Mouse (Mus musculus): ENCODE measurements around the gene Klhl11. TPM values are rescaled to one million over a fixed set of nuclear protein-coding genes. Genes with fewer than 3 reads are reported as not detected.

Klhl11 gene
- 8.4 and 10.0 TPM in 2 replicates for polyA plus RNA-seq (2015; fragmentation: Nextera tagmentation; extraction: Ambion mirVana)

DNA sequence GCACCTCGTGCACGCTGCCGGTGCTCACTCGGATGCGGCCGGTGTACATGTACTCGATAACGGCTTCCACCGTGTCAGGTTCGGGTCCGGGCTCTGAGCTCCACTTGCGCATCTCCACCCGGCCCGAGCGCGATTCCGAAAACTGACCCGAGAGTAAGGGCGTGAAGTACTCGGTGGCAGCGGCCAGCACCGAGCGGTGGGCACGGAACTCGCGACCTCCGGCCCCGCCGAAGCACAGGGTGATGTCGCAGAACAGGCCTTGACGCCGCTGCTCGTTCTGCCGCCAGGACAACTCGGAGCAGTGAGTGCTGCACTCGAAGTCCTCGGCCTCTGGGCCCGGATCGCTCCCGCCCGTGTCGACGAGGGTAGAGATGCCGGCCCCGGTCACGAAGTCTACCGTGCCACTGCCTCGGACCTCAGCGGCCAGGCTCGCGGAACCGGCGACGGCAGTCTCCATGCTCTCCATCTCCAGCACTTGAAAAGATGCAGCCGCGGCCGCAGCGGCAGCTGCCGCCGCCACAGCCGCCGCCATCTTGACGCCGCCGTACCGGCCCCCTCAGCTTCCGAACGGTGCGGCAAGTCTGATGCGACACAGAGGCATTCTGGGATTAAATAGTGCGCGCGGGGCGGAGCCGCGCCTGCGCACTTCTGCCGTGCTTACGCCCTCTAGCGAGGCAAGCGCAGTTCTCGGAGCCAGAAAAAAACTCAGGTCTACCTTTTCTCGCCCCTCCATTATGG is at the start of gene Klhl11:
Gene Klhl11, minus strand, starts transcription at position 545 of the 738 bp plus-strand sequence.
- under 1% methylated on average over 83 of the region's 83 CpGs for WGBS
- H3K4me1 ChIP-seq: peaks cover 24% of the 10 kb centered on the region
- H3K27me3 ChIP-seq: no peaks in the 10 kb centered on the region
- H3K9ac ChIP-seq: peak within 1 kb of the TSS; percentile 94
- no peaks in the 10 kb centered on the region for H3K9me3 ChIP-seq (replicated peaks)
- H3K4me3 ChIP-seq (replicated peaks): peak within 1 kb of the TSS; percentile 98
- H3K27ac ChIP-seq: peak within 1 kb of the TSS; percentile 82
- ATAC-seq (replicated peaks; ENCODE audit: low FRiP score): peak; percentile 93
- peak within 1 kb of the TSS; percentile 94 for H3K4me2 ChIP-seq
- H3K36me3 ChIP-seq: peaks cover 31% of the 10 kb centered on the region

DNA sequence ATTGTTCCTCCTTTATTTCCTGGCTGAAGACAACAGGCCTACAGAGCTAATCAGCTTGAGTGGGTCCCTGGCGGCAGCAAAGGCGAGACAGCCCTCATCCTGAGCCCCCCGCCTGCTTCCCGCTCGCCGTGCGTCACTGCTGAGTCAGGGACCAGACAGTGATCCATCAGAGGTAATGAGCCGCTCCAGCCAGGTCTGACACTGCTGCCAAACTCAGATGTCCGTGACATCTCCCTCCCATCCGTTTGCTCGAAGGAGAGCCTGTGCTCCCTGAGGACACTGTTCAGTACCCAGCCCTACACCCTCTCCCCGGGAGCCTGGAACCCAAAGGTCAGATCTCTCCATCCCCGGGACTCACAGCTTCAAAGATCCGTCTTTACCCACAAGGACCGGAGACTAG is 48.3 kb upstream of the Klhl11 start:
- H3K4me1 ChIP-seq: peaks cover 68% of the 10 kb centered on the region
- H3K4me2 ChIP-seq: no peak overlapping the region
- peak overlapping the region; percentile 51; the same call in 1 of the 2 replicates for H3K27ac ChIP-seq
- peak; percentile 77 for ATAC-seq (replicated peaks; ENCODE audit: low FRiP score)
- WGBS: 41% methylated on average over 15 of the region's 15 CpGs
- no peaks in the 10 kb centered on the region for H3K9me3 ChIP-seq (replicated peaks)
- H3K36me3 ChIP-seq: peaks cover 86% of the 10 kb centered on the region
- H3K4me3 ChIP-seq (replicated peaks): no peak overlapping the region
- H3K27me3 ChIP-seq: no peaks in the 10 kb centered on the region
- no peak overlapping the region for H3K9ac ChIP-seq

DNA sequence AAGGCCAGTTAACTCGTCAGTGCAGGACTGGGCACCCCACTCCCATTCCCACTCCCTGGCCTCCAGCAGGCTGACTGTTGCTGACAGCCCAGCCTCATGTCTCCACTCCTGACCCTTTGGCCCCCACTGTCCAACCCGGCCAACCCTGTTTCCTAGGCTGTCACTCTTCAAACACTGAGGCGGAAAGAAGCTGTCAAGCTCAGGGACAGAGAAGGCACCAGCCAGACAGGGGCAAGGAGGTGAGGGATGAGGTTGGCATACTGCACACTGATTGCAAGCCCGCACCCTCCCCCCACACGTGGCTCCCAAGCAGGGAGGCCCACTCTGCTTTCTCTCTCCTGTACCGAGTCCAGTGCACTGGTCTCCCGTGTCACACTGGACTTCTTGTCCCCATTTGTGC is 46.6 kb upstream of the Klhl11 start:
- H3K36me3 ChIP-seq: peaks cover 98% of the 10 kb centered on the region
- no peak overlapping the region for H3K9ac ChIP-seq
- no peak overlapping the region for H3K4me3 ChIP-seq (replicated peaks)
- H3K4me1 ChIP-seq: peaks cover 52% of the 10 kb centered on the region
- WGBS: 52% methylated on average over 7 of the region's 7 CpGs
- H3K9me3 ChIP-seq (replicated peaks): no peaks in the 10 kb centered on the region
- no peak overlapping the region for H3K4me2 ChIP-seq
- peak overlapping the region; percentile 76 for H3K27ac ChIP-seq
- H3K27me3 ChIP-seq: no peaks in the 10 kb centered on the region
- ATAC-seq (replicated peaks; ENCODE audit: low FRiP score): peak; percentile 10; the same call in 1 of the 2 replicates

DNA sequence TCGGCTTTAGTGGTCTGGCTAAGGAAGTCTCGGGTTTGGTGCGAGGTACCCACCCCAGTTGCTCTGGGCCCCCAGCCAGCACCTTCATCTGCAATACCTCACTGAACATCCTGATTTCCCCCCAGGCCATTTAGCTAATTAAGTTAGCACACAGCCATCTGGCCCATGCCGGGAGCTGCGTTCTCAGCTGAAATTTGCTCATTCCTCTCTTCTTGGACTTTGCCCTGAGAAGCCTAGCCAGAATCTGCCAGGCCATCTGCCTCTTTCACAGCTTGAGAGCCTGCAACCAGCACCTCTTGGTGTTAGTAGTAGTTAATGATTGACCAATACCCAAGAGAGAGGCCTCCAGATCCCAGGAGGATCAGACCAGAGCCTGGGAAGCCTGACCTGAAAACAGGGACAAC is 45.6 kb upstream of the Klhl11 start:
- 48% methylated on average over 5 of the region's 5 CpGs for WGBS
- Histone ChIP-seq H3K4me1 (peaks cover 50% of the 10 kb centered on the region), H3K4me3 (replicated peaks) (no peak overlapping the region), H3K27me3 (no peaks in the 10 kb centered on the region), H3K9me3 (replicated peaks) (no peaks in the 10 kb centered on the region), H3K9ac (no peak overlapping the region), H3K4me2 (no peak overlapping the region), H3K36me3 (peaks cover 98% of the 10 kb centered on the region), H3K27ac (peak overlapping the region; percentile 76)
- ATAC-seq (replicated peaks; ENCODE audit: low FRiP score): peak; percentile 67

DNA sequence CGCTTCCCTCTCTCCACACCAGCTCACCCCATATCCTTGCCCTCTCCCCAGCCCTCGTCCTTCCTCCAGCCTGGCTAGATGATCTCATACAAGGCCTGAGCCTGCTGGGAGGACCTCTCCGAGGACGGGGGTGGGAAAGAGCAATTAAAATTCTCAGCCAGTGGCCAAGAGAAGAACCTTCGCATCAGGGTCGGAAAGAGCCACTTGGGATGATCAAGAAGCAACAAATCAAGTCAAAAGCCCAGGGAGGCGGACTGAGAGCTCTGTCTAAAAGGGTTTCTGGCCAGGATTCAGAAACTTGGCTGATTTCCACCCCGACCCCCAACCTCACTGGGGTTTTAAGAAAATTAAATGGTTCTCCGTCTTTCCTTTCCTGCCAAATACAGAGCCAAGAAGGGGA is 43.8 kb upstream of the Klhl11 start:
- Histone ChIP-seq H3K4me3 (replicated peaks) (no peak overlapping the region), H3K9me3 (replicated peaks) (no peaks in the 10 kb centered on the region), H3K27ac (no peak overlapping the region), H3K9ac (no peak overlapping the region), H3K4me2 (no peak overlapping the region), H3K4me1 (peaks cover 44% of the 10 kb centered on the region), H3K36me3 (peaks cover 96% of the 10 kb centered on the region), H3K27me3 (no peaks in the 10 kb centered on the region)
- WGBS: 50% methylated on average over 9 of the region's 9 CpGs
- no peak for ATAC-seq (replicated peaks; ENCODE audit: low FRiP score)

DNA sequence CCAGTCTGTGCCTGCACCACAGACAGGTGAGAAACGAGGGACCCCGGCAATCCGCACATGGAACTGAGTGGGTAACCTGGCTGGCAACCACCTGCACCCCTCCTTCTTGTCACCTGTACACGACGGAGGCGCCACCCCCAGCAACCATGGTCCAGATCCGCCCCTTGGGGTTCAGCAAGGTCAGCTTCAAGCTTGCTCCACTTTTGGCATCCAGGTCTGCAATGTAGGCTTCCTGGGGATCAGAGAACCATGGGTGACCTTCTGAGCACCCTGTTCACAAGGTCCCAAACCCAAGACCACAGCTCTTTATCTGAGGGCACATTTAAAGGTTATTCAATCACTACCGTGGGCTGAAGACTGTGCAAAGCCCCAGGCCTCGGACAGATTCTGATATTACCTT is 43.2 kb upstream of the Klhl11 start:
- peaks cover 40% of the 10 kb centered on the region for H3K4me1 ChIP-seq
- no peaks in the 10 kb centered on the region for H3K9me3 ChIP-seq (replicated peaks)
- 90% methylated on average over 9 of the region's 9 CpGs for WGBS
- no peak overlapping the region for H3K9ac ChIP-seq
- H3K4me2 ChIP-seq: no peak overlapping the region
- H3K36me3 ChIP-seq: peaks cover 96% of the 10 kb centered on the region
- no peak overlapping the region for H3K27ac ChIP-seq
- ATAC-seq (replicated peaks; ENCODE audit: low FRiP score): no peak
- H3K4me3 ChIP-seq (replicated peaks): no peak overlapping the region
- no peaks in the 10 kb centered on the region for H3K27me3 ChIP-seq

DNA sequence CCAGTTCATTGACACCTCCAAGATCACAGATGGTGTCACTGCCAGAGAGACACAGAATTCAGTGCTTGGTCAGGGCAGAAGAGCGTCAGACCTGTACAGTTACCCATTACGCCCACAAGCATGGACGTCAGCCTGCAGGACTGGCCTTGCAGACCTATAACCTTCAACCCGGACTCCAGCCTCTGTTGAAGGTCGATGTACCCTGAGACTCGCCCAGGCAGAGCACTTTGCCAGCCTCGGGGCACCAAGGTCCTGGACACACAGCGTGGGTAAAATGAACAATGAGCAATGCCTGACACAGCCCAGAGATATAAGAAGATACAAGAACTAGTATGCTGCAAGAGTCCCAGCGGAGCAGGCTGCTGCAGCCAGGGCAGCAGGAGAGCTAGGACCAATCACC is 42.5 kb upstream of the Klhl11 start:
- Histone ChIP-seq H3K36me3 (peaks cover 95% of the 10 kb centered on the region), H3K4me2 (no peak overlapping the region), H3K4me1 (peaks cover 33% of the 10 kb centered on the region), H3K4me3 (replicated peaks) (no peak overlapping the region), H3K27me3 (no peaks in the 10 kb centered on the region), H3K27ac (no peak overlapping the region), H3K9ac (no peak overlapping the region), H3K9me3 (replicated peaks) (no peaks in the 10 kb centered on the region)
- ATAC-seq (replicated peaks; ENCODE audit: low FRiP score): no peak
- WGBS: 93% methylated on average over 9 of the region's 9 CpGs

DNA sequence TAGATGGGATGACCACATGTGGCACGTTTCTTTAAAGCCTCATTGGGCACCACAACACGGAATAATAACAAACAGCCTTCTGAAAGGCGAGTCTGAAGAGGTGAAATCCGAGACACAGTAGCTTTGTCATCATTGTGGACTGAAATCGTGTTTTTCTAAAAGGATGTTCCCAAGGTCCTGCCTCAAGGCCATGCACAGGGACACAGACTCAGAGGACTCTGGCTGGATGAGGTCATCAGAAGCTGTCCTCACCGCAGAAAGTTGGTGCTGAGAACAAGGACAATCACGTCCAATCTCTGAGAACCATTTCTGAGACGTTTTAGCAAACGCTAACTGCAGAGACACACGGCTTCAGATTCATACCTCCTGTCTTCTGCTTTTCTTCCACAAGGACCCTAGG is 41.2 kb upstream of the Klhl11 start:
- ATAC-seq (replicated peaks; ENCODE audit: low FRiP score): no peak
- no peak overlapping the region for H3K4me3 ChIP-seq (replicated peaks)

DNA sequence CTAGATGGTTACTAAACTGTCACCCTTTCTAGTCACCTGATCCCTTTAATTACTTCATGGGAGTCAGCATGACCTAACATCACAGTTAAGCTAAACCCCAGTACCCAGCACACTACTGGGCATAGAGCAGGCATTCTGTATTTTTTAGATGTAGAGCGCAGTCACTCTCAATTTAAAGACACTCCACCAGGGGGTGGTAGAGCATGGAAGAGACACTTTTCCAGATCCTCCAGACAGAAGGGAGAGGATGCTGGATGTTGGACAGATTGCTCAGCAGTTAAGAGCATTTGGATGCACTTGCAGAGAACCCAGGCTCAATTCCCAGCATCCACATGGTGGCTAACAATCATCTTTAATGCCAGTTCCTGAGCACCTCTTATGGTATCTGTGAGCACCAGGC is 39.8 kb upstream of the Klhl11 start:
- ATAC-seq (replicated peaks; ENCODE audit: low FRiP score): no peak
- H3K36me3 ChIP-seq: peaks cover 95% of the 10 kb centered on the region
- 84% methylated on average over 1 of the region's 1 CpGs for WGBS
- no peak overlapping the region for H3K4me3 ChIP-seq (replicated peaks)
- H3K4me2 ChIP-seq: no peak overlapping the region
- H3K27ac ChIP-seq: no peak overlapping the region
- no peaks in the 10 kb centered on the region for H3K9me3 ChIP-seq (replicated peaks)
- H3K4me1 ChIP-seq: 0 out of 2 replicates have a peak, but pooled peaks cover 8% of the 10 kb centered on the region
- H3K9ac ChIP-seq: no peak overlapping the region
- H3K27me3 ChIP-seq: no peaks in the 10 kb centered on the region

More for the DNA sequence above, 41.2 kb upstream of the Klhl11 start:
- Histone ChIP-seq H3K9ac (no peak overlapping the region), H3K27ac (no peak overlapping the region), H3K36me3 (peaks cover 95% of the 10 kb centered on the region), H3K4me1 (peaks cover 19% of the 10 kb centered on the region; the same call in 1 of the 2 replicates), H3K27me3 (no peaks in the 10 kb centered on the region), H3K4me2 (no peak overlapping the region), H3K9me3 (replicated peaks) (no peaks in the 10 kb centered on the region)
- WGBS: 69% methylated on average over 10 of the region's 10 CpGs

DNA sequence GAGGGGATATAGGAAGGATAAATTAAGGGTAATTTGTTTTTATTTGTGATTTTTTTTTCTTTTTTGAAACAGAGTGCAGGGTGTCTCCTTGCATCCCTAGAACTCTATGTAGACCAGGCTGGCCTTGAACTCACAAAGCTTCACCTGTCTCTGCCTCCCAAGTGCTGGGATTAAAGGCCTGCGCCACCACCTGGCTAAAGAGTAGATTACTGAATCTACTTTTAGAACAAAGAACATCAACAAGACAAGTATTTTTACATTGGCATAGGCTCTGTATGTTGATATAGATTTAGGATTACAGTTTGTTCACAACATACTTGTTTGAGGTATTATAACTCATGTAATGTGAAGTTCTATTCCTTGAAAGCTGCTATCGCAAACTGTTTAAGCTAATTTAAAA is 38.0 kb upstream of the Klhl11 start:
- H3K9me3 ChIP-seq (replicated peaks): no peaks in the 10 kb centered on the region
- H3K4me2 ChIP-seq: no peak overlapping the region
- no peaks in the 10 kb centered on the region for H3K4me1 ChIP-seq
- H3K27ac ChIP-seq: no peak overlapping the region
- WGBS: 94% methylated on average over 2 of the region's 2 CpGs
- no peak overlapping the region for H3K4me3 ChIP-seq (replicated peaks)
- H3K36me3 ChIP-seq: peaks cover 93% of the 10 kb centered on the region
- no peak overlapping the region for H3K9ac ChIP-seq
- no peaks in the 10 kb centered on the region for H3K27me3 ChIP-seq
- ATAC-seq (replicated peaks; ENCODE audit: low FRiP score): no peak

DNA sequence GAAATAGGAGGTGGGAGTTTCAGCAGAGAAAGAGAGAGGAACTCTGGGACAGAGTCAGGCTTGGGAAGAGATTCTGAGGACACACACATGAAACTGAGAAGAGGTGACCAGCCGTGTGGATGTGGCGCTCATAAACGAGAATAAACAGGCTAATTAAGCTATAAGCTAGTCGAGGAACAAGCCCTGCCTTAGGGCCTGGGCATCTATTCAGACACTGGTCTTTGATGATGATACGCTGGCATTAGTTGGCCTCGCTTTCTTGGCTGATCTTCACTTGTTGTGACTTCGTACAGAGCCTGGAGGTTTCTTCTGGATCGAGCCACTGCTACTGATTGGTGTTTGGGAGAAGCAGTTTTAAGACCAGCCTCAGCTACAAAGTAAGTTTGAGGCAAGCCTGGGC is 33.5 kb upstream of the Klhl11 start:
- Histone ChIP-seq H3K9ac (no peak overlapping the region), H3K27me3 (no peaks in the 10 kb centered on the region), H3K9me3 (replicated peaks) (no peaks in the 10 kb centered on the region), H3K36me3 (peaks cover 95% of the 10 kb centered on the region), H3K27ac (no peak overlapping the region), H3K4me3 (replicated peaks) (no peak overlapping the region), H3K4me2 (no peak overlapping the region), H3K4me1 (0 out of 2 replicates have a peak, but pooled peaks cover 3% of the 10 kb centered on the region)
- no peak for ATAC-seq (replicated peaks; ENCODE audit: low FRiP score)
- WGBS: 91% methylated on average over 8 of the region's 8 CpGs

DNA sequence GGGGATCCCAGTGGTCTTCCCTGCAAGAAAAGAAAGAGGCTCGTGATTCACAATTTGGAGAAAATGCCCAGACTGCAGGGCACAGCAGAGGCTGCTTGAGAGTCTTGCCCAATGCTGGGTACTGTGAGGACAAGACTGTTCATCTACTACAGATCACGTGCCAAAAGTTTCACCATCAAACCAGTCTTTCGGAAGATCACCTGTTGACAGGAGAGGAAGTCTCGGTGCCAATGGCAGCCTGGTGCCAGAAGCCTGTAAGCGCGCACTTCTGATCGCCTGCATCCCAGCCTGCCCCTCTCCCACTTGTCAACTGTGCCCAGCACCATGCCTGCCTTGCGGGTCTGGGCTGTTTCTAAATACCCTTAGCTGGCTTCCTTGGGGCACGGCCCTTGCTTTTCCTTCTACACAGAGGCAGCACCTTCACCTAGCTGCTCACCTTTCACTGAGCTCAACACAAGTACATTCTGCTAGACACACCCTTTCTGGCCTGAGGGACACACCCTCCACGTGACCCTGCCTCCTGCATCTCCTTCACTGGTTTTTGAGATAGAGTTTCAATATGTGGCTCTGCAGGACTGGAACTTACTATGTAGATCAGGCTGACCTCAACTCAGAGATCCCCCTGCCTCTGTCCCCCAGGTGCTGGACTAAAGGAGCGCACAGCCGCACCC is 32.6 kb upstream of the Klhl11 start:
- Histone ChIP-seq H3K4me1 (0 out of 2 replicates have a peak, but pooled peaks cover 7% of the 10 kb centered on the region), H3K9ac (no peak overlapping the region), H3K27ac (no peak overlapping the region), H3K27me3 (no peaks in the 10 kb centered on the region), H3K9me3 (replicated peaks) (no peaks in the 10 kb centered on the region), H3K4me2 (no peak overlapping the region), H3K4me3 (replicated peaks) (no peak overlapping the region), H3K36me3 (peaks cover 96% of the 10 kb centered on the region)
- no peak for ATAC-seq (replicated peaks; ENCODE audit: low FRiP score)
- WGBS: 92% methylated on average over 12 of the region's 12 CpGs

Data from kidney, embryonic 15.5 days (tissue).